Mouse (Mus musculus): ENCODE measurements around the gene Pdlim3.
A peak's percentile ranks its signal among the peaks of the same experiment; 100 is the strongest.
"Not testable (repeated sequence)": the region's sequence is repeated elsewhere in the genome, so short reads cannot be mapped to it uniquely, and the experiment has no call there.

Pdlim3 gene

DNA sequence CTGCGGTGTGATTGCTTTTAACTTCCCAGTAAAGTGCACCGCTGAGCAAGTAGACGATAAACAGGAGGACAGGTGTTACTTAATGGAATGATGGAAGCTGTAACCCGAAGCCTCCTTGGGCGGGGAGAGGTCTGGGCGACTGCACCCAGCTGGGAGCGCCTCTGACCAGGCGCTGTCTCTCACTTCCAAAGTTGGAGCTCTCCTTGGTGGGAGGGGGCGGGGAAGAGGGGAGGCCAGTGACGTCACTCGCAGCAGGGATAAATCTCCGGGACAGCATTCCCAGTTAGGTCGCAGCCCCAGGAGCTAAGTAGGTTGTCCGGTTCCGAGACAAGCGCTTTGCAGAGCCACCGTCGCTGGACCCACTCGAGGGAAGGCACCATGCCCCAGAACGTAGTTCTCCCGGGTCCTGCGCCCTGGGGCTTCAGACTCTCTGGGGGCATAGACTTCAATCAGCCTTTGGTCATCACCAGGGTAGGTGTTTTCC, at the start of gene Pdlim3:
Gene Pdlim3 (plus strand): TSS at position 260 of the 484 bp plus-strand sequence.
- peak; percentile 55 for ATAC-seq (ENCODE audit: low TSS enrichment)

DNA sequence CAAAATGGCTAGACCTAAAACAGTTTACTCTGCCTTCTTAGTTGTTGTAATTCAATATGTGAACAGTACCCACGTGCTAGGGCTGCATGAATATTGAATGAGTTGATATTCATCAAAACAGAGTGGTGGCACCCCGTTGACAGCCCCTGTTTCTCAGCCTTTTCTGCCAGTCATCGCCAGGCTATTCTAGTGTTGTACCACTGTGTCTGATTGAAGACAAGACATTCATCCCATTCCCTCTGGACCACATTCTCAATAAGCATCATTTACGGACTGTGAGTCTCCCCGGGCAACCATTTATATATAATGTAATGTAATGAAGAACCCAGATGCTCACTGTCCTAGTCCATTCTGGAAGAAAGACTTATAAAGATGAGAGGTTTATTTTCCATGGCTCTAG, 42.0 kb upstream of the Pdlim3 start:
- ATAC-seq (ENCODE audit: low TSS enrichment), result no peak

GRCm38 (mm10) chr8:45844097-45844885, 41.0 kb upstream of the Pdlim3 start:
- ATAC-seq (ENCODE audit: low TSS enrichment), result peak; percentile 90

GRCm38 (mm10) chr8:45844911-45845481, 40.3 kb upstream of the Pdlim3 start:
- peak; percentile 55 for ATAC-seq (ENCODE audit: low TSS enrichment)

DNA sequence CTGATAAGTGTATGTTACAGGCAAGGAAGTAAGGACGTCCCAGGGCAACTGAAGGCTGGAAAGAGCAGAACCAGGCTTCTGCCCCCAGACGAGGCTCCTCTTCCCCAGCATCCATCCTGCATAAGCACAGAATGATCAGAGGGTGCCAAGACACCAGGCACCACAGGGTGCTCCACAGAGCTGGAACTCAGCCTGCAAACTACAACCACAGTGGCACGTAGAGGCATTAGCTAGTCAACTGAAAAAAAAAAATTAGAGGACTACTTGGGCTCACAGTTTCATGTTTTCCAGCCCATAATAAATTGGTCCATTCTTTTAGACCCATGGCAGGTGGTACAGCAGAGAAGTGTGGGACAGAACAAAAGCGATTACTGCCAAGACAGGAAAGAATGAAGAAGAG, 39.4 kb upstream of the Pdlim3 start:
- ATAC-seq (ENCODE audit: low TSS enrichment), result no peak

- no peak for ATAC-seq (ENCODE audit: low TSS enrichment)
These were observed 30.1 kb upstream of the Pdlim3 start for GRCm38 (mm10) chr8:45855118-45855517.

DNA sequence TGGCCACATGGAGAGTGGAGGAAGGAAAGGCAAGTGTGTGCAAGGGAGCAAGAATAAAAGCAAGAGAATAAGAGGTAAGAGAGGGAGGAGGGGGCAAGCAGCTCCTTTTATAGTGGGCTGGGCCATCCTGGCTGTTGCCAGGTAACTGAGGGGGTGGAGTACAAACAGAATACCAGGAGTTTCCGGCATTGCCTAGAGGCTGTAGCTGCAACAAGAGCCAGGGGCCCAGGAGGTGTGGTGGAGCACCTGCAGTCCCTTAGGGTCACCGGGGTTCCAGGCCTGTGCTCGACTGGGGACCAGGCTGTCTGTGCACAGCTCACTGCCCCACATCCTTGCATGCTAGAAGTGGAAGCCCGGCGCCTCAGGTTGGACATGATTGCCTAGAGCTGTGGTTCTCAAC, 27.5 kb upstream of the Pdlim3 start:
- no peak for ATAC-seq (ENCODE audit: low TSS enrichment)

DNA sequence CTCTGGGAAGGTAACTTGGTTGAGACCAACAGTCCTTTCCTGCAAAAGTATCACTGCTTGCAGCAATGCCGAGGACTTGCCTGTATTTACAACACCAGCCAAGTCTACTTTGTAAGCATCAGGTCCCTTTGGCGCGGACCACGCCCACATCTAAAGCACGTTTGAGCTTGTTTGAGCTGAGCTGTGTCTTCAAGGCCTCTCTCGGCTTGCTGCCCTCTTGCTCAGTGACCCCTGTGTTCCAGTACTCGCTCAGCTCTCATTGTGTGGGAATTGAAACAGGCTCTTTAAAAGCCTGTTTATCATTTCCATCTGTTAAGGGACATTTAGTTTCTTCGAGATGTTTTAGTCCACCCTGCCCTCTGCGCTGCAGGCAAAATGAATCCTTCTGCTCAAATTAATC, 26.9 kb upstream of the Pdlim3 start:
- ATAC-seq (ENCODE audit: low TSS enrichment), result no peak

GRCm38 (mm10) chr8:45871587-45871986, 13.7 kb upstream of the Pdlim3 start:
- not testable (repeated sequence) for ATAC-seq (ENCODE audit: low TSS enrichment)

DNA sequence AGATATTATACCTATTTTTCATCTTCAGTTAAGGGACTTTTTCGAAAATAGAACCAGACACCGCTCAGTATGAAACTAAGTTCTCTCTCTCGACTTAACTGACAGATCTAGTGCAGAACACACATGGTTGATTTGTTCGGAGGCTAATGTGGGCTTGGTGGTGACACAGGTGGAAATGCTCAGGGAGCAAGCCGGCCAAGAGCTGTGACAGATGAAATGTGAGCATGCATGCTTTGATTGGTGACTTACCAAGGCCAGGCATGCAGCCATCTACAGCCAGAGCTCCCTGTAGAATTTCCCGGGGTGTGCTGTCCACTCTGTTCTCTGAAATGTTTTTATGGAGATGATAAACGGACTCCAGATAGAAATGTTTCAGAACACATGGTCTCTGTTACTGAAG, 13.2 kb upstream of the Pdlim3 start:
- no peak for ATAC-seq (ENCODE audit: low TSS enrichment)

DNA sequence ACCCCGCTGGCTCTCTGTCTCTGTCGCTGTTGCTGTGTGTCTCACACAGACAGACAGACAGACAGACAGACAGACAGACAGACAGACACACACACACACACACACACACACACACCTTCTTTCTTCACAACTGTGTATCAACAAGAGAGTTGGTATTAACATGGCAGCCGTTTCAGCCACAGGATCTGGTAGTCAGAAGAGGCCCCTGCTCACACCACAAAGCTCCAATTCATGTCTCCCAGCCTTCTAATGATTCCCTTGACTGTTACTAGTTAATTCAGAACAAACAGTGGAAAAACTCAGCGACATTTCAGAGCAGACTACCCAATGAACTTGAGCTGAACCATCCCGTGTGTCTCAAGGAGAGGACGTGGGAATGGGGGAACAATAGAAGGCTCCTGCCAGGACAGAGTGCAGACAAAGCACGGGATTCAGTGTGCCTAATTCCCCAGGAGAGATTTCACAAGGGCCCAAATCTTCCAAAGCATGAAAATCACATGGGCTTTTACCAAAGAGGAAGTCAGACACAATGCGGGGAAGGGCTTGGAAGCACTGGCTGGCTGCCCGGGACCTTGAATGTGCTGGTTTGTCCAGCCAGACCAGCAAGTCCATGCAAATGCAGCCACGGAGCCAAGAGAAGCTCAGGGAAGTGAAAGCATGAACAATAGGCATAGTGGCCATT, 10.2 kb upstream of the Pdlim3 start:
- peak; percentile 47 for ATAC-seq (ENCODE audit: low TSS enrichment)

DNA sequence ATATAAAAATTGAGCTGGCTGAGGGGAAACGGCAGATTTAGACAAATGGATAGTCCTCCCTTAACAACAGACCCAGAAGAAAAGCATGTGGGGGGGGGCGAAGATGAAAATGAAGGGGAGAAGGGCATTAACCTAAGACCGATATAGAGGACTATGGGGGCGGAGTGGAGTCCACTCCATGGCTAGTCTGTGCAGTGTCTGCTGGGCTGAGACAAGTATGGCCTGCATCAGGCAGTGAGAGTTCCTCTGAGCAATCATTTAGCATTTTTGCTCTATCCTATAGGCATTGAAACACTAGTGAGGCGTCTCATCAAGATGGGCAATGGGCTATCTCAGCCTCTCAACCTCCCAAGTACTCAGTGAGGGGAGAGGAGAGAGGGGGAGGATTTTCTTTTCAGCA, 8.9 kb upstream of the Pdlim3 start:
- ATAC-seq (ENCODE audit: low TSS enrichment), result no peak

DNA sequence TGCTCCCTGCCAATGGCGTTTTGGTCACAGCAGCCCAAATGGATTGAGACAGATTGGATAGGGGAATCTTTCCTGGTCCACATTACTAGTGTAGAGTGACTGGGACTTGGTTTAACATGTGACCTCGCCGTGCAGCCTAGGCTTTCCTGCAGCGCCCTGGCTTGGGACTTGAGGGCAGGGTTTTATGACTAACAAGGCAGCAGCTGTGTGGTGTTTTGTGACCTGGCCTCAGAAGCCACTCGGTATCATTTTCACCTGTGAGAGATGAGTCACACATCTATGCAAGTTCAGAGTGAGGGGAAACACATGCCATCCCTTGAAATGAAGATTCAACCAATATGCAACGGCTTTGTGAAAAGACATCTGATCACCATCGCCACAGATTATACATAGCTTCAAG, 7.6 kb upstream of the Pdlim3 start:
- ATAC-seq (ENCODE audit: low TSS enrichment), result no peak

GRCm38 (mm10) chr8:45880457-45880856, 4.8 kb upstream of the Pdlim3 start:
- no peak for ATAC-seq (ENCODE audit: low TSS enrichment)

GRCm38 (mm10) chr8:45881726-45882125, 3.5 kb upstream of the Pdlim3 start:
- ATAC-seq (ENCODE audit: low TSS enrichment), result no peak

GRCm38 (mm10) chr8:45883793-45884192, 1.5 kb upstream of the Pdlim3 start:
- no peak for ATAC-seq (ENCODE audit: low TSS enrichment)

- ATAC-seq (ENCODE audit: low TSS enrichment), result peak; percentile 93
These were observed 709 bp upstream of the Pdlim3 start for GRCm38 (mm10) chr8:45884552-45884951.

GRCm38 (mm10) chr8:45885775-45886174, 514 bp downstream of the Pdlim3 start:
- ATAC-seq (ENCODE audit: low TSS enrichment), result no peak

- no peak for ATAC-seq (ENCODE audit: low TSS enrichment)
These were observed 4.5 kb downstream of the Pdlim3 start for GRCm38 (mm10) chr8:45889737-45890136.

- no peak for ATAC-seq (ENCODE audit: low TSS enrichment)
These were observed 11.3 kb downstream of the Pdlim3 start for GRCm38 (mm10) chr8:45896590-45896989.

DNA sequence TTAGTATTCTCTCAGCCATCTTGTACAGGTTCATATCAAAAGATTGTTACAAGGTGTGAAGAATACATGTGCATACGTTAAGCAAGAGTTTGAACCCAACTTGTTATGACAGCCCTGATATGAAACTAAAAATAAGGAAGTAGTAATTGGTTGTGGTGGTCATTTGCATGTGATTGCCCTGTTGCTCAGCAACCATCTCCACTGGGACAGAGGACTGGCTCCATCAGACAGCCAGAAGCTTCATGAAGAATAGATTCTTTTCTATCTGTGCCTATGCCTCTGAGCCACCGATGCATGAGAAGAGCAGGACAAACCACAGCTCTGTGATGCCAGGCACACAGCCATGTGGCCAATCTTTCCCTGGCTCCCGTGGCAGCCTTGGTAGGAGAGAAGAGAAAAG, 14.5 kb downstream of the Pdlim3 start:
- no peak for ATAC-seq (ENCODE audit: low TSS enrichment)

DNA sequence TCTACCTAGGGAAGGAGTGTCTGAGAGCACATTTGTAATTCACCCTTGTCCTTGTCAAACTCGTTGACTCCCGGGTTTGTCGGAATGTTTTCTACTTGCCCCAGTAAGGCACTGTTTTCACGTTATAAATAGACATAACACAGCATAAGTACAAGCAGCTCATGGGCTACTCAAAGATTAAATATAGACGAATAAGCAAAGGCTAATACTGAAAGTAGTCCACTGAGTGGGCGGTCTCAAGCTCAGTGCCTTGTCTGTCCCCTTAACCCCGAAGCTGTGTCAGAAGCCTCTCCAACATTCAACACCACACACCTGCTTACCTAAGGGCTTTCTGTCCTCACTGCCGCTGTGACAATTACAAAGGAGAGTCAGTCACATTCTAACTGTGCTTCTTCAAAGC, 16.4 kb downstream of the Pdlim3 start:
- no peak for ATAC-seq (ENCODE audit: low TSS enrichment)

DNA sequence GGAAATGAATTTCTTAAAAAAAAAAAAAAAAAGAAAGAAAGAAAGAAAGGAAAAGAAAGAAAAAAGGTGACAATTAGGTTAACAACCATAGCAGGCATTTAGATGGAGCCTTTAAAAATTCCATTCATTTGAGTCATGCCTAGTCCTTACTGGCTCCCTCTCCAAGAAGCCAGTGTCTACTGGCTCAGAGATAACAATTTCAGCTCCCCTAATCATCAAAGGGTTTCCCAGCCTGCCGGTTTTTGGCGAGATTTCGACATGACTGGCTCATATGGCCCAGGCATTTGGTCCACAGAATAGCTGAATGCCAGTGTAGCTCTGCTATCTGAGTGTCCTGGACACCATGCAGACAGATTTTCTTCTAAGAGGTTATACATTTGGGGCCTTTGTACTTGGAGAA, 18.4 kb downstream of the Pdlim3 start:
- ATAC-seq (ENCODE audit: low TSS enrichment), result no peak
